Comparison of ENCODE assay signal across 19 mouse cellular contexts in the genomic region with DNA sequence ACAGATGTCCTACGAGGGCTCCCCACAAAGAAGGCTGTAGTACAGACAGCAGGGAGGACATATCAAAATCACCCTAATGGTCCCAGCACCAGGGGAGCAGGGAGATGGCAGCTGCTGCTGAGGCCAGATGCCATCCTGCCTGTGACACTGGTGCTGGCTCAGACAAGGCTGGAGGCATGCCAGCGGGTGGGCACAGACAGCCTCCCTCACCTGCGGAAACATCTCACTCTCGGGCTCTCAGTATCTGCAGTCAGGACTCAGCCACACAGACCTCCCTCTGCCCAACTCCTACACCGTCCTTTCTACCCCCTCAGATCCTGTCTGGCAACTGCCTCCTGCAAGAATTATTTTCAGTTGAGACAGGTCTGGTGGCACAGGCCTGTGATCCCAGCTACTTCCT. TPM values are rescaled to one million over a fixed set of nuclear protein-coding genes. Genes with fewer than 3 reads are reported as not detected.
DNase-seq lines count a peak whose midpoint lies in the region; ATAC-seq and TF ChIP-seq lines count a peak whose summit lies in the region.
"Had no signal": no experiment of that assay in that cellular context is flagged by ENCODE, and none has a peak within 500 bp of the region (broad histone marks: within the 10 kb centered on the region; RNA-seq: fewer than 3 reads in every experiment).

No protein-coding gene starts in this region.

- DNase-seq in frontal cortex, postnatal 14 days (ENCODE audit: low spot score in 2 of 2), result no peak
- DNase-seq in liver, postnatal 0 days, result no peak
- peak; percentile 17 for DNase-seq in midbrain, postnatal 0 days (ENCODE audit: low spot score)
- no peak for DNase-seq in layer of hippocampus, postnatal 10 days (ENCODE audit: low spot score in 2 of 2)
- DNase-seq: adrenal gland, postnatal 36 days; cerebellum, adult 18-20 months; gastrocnemius, postnatal 25 days; heart, adult 2 months; thymus, postnatal 25 days had no signal

- H3K9me3 ChIP-seq in liver, embryonic 12.5 days (replicated peaks), result no peaks in the 10 kb centered on the region
- H3K9me3 ChIP-seq in liver, postnatal 0 days (ENCODE audit: low read length), result no peaks in the 10 kb centered on the region
- H3K9me3 ChIP-seq in midbrain, postnatal 0 days (ENCODE audit: low read length), result no peaks in the 10 kb centered on the region
- H3K9me3 ChIP-seq in midbrain, embryonic 16.5 days (replicated peaks; ENCODE audit: control insufficient read depth, low read length, poor library complexity, severe bottlenecking), result no peaks in the 10 kb centered on the region
- H3K9me3 ChIP-seq: forebrain, embryonic 13.5 days; heart, embryonic 15.5 days; limb, embryonic 15.5 days had no signal

- ATAC-seq in frontal cortex, adult (ENCODE audit: low TSS enrichment), result peak; percentile 65
- no peak for ATAC-seq in liver, embryonic 12.5 days
- no peak for ATAC-seq in liver, postnatal 0 days
- ATAC-seq in midbrain, postnatal 0 days (ENCODE audit: low FRiP score), result no peak
- no peak for ATAC-seq in midbrain, embryonic 16.5 days
- ATAC-seq in megakaryocyte-erythroid progenitor cell, adult 5-6 weeks (replicated peaks; ENCODE audit: low FRiP score, low TSS enrichment, poor library complexity, severe bottlenecking), result peak; percentile 23; the same call in 1 of the 2 replicates
- ATAC-seq: forebrain, embryonic 13.5 days; intestine, postnatal 0 days had no signal

- no peak for TF ChIP-seq CTCF in liver, postnatal 0 days (IDR thresholded peaks at IDR 0.05; ENCODE audit: low read depth)
- TF ChIP-seq CTCF in midbrain, postnatal 0 days (IDR thresholded peaks at IDR 0.05), result no peak

- H3K4me2 ChIP-seq in liver, embryonic 12.5 days, result no peak overlapping the region
- no peak overlapping the region for H3K4me2 ChIP-seq in liver, postnatal 0 days (ENCODE audit: low read depth, low read length)
- H3K4me2 ChIP-seq in midbrain, postnatal 0 days (ENCODE audit: low read depth, low read length, poor library complexity, severe bottlenecking), result no peak overlapping the region
- no peak overlapping the region for H3K4me2 ChIP-seq in midbrain, embryonic 16.5 days (ENCODE audit: low read length)
- H3K4me2 ChIP-seq: forebrain, embryonic 13.5 days; heart, embryonic 15.5 days; limb, embryonic 15.5 days had no signal

- H3K36me3 ChIP-seq in liver, embryonic 12.5 days, result peaks cover 97% of the 10 kb centered on the region
- H3K36me3 ChIP-seq in liver, postnatal 0 days (replicated peaks; ENCODE audit: insufficient read depth, low read length), result peaks cover 18% of the 10 kb centered on the region
- no peaks in the 10 kb centered on the region for H3K36me3 ChIP-seq in midbrain, postnatal 0 days (ENCODE audit: insufficient read depth, low read length)
- H3K36me3 ChIP-seq in midbrain, embryonic 16.5 days (ENCODE audit: control insufficient read depth, insufficient read depth, low read length), result no peaks in the 10 kb centered on the region

- no peak for TF ChIP-seq EP300 in liver, postnatal 0 days (IDR thresholded peaks at IDR 0.05; ENCODE audit: low read depth)

- H3K27me3 ChIP-seq in liver, embryonic 12.5 days (replicated peaks), result no peaks in the 10 kb centered on the region
- H3K27me3 ChIP-seq in liver, postnatal 0 days (ENCODE audit: insufficient read depth, low read length), result no peaks in the 10 kb centered on the region
- H3K27me3 ChIP-seq in midbrain, postnatal 0 days (ENCODE audit: insufficient read depth, low read length), result 0 out of 2 replicates have a peak, but pooled peaks cover 4% of the 10 kb centered on the region
- H3K27me3 ChIP-seq in midbrain, embryonic 16.5 days (ENCODE audit: control insufficient read depth, insufficient read depth, low read depth, low read length), result no peaks in the 10 kb centered on the region
- H3K27me3 ChIP-seq: CH12.LX; forebrain, embryonic 13.5 days; heart, embryonic 15.5 days; limb, embryonic 15.5 days had no signal

- no peak overlapping the region for H3K4me3 ChIP-seq in liver, embryonic 12.5 days
- H3K4me3 ChIP-seq in liver, postnatal 0 days (ENCODE audit: low read depth, low read length), result no peak overlapping the region
- no peak overlapping the region for H3K4me3 ChIP-seq in midbrain, postnatal 0 days (ENCODE audit: low read depth, low read length)
- no peak overlapping the region for H3K4me3 ChIP-seq in midbrain, embryonic 16.5 days (ENCODE audit: low read depth, low read length)
- H3K4me3 ChIP-seq: forebrain, embryonic 13.5 days; heart, adult 2 months; heart, embryonic 15.5 days; limb, embryonic 15.5 days had no signal

- peak overlapping the region; percentile 46 for H3K27ac ChIP-seq in liver, embryonic 12.5 days
- H3K27ac ChIP-seq in liver, postnatal 0 days (ENCODE audit: low read depth), result no peak overlapping the region
- H3K27ac ChIP-seq in midbrain, postnatal 0 days (ENCODE audit: low read depth, low read length), result no peak overlapping the region
- no peak overlapping the region for H3K27ac ChIP-seq in midbrain, embryonic 16.5 days (ENCODE audit: low read length)
- H3K27ac ChIP-seq: forebrain, embryonic 13.5 days; heart, adult 2 months; heart, embryonic 15.5 days; limb, embryonic 15.5 days; macrophage had no signal

- H3K9ac ChIP-seq in liver, embryonic 12.5 days, result 0 out of 2 replicates have a peak overlapping the region, but pooled peaks have one; percentile 27
- no peak overlapping the region for H3K9ac ChIP-seq in liver, postnatal 0 days (replicated peaks)
- no peak overlapping the region for H3K9ac ChIP-seq in midbrain, postnatal 0 days (replicated peaks; ENCODE audit: low read length, poor library complexity, severe bottlenecking)
- no peak overlapping the region for H3K9ac ChIP-seq in midbrain, embryonic 16.5 days (ENCODE audit: low read depth, low read length)
- H3K9ac ChIP-seq: forebrain, embryonic 13.5 days; heart, embryonic 15.5 days; limb, embryonic 15.5 days had no signal

- peaks cover 56% of the 10 kb centered on the region for H3K4me1 ChIP-seq in liver, embryonic 12.5 days
- H3K4me1 ChIP-seq in liver, postnatal 0 days (ENCODE audit: insufficient read depth), result no peaks in the 10 kb centered on the region
- no peaks in the 10 kb centered on the region for H3K4me1 ChIP-seq in midbrain, postnatal 0 days (ENCODE audit: insufficient read depth, low read length)
- no peaks in the 10 kb centered on the region for H3K4me1 ChIP-seq in midbrain, embryonic 16.5 days (ENCODE audit: control insufficient read depth, insufficient read depth, low read length)

- 82% methylated on average over 5 of the region's 5 CpGs for WGBS in liver, embryonic 12.5 days (ENCODE audit: insufficient replicate concordance)
- 79% methylated on average over 5 of the region's 5 CpGs for WGBS in liver, postnatal 0 days (ENCODE audit: insufficient replicate concordance)
- WGBS in midbrain, postnatal 0 days, result 77% methylated on average over 5 of the region's 5 CpGs
- 61% methylated on average over 5 of the region's 5 CpGs for WGBS in midbrain, embryonic 16.5 days

RNA-seq across cellular contexts. Expression of gene Atp2b4, which starts 12.0 kb away (rescaled TPM):
- 34.1 and 37.6 TPM in 2 replicates for polyA plus RNA-seq in liver, embryonic 12.5 days (2016; fragmentation: Nextera tagmentation; extraction: Ambion mirVana)
- 6.6 and 9.9 TPM in 2 replicates for polyA plus RNA-seq in liver, postnatal 0 days (2015; fragmentation: Nextera tagmentation; extraction: Ambion mirVana)
- 48.3 and 62.3 TPM in 2 replicates for total RNA-seq in midbrain, postnatal 0 days (2014; rRNA removed)
- 11.3 and 12.1 TPM in 2 replicates for polyA plus RNA-seq in midbrain, postnatal 0 days (2015; fragmentation: Nextera tagmentation; extraction: Ambion mirVana)
- polyA plus RNA-seq in midbrain, embryonic 16.5 days (2015; fragmentation: Nextera tagmentation; extraction: Ambion mirVana), result 11.8 and 13.4 TPM in 2 replicates
- total RNA-seq in megakaryocyte-erythroid progenitor cell, adult 5-6 weeks (2014; fragmentation: Nextera tagmentation), result 36.9 and 42.3 TPM in 2 replicates
- 23.0 and 24.9 TPM in 2 replicates for total RNA-seq in megakaryocyte-erythroid progenitor cell, adult 5-6 weeks (2017)
- total RNA-seq in layer of hippocampus, postnatal 10 days (2021), result 100 to 1,000 TPM; 102 to 107 TPM

Comparison
In these comparisons a context has a peak if more than half of its experiments do, and no peak if none do; other contexts are left out.
1. ATAC-seq: peak in frontal cortex, adult (single experiment) and megakaryocyte-erythroid progenitor cell, adult 5-6 weeks (single experiment); none in liver, embryonic 12.5 days (single experiment), liver, postnatal 0 days (single experiment), midbrain, postnatal 0 days (single experiment) and midbrain, embryonic 16.5 days (single experiment).